Mouse (Mus musculus) left cerebral cortex, adult 11 months (tissue): Measurements from ENCODE around the gene Psmd11.
"Not testable (repeated sequence)": the region's sequence is repeated elsewhere in the genome, so short reads cannot be mapped to it uniquely, and the experiment has no call there.

ENCODE experiments used
- DNase-seq: peaks from one replicate; pipeline ENCODE4 v3.0.0; 2022; ENCODE audit warnings: low spot score

Psmd11 gene

GRCm38 (mm10) chr11:80428381-80429008, at the start of gene Psmd11:
Gene Psmd11 (plus strand): TSS chr11:80428615.
- peak; percentile 94 for DNase-seq

GRCm38 (mm10) chr11:80379184-80379583, 49.2 kb upstream of the Psmd11 start:
- DNase-seq = not testable (repeated sequence)

GRCm38 (mm10) chr11:80382626-80383018, 45.8 kb upstream of the Psmd11 start:
- DNase-seq = no peak

- peak; percentile 94 for DNase-seq
Observed at GRCm38 (mm10) chr11:80383019-80383625, 45.3 kb upstream of the Psmd11 start, which contains the start of gene Zfp207. Gene Zfp207 (plus strand): TSS chr11:80383279.

GRCm38 (mm10) chr11:80383626-80384046, 44.8 kb upstream of the Psmd11 start:
- DNase-seq = no peak

GRCm38 (mm10) chr11:80384461-80384860, 44.0 kb upstream of the Psmd11 start:
- DNase-seq = no peak

GRCm38 (mm10) chr11:80385055-80385454, 43.4 kb upstream of the Psmd11 start:
- no peak for DNase-seq

- DNase-seq = no peak
Observed at GRCm38 (mm10) chr11:80386790-80387189, 41.6 kb upstream of the Psmd11 start.

- DNase-seq = no peak
Observed at GRCm38 (mm10) chr11:80389885-80390284, 38.5 kb upstream of the Psmd11 start.

GRCm38 (mm10) chr11:80391407-80392120, 36.9 kb upstream of the Psmd11 start:
- DNase-seq = no peak

GRCm38 (mm10) chr11:80395930-80396329, 32.5 kb upstream of the Psmd11 start:
- no peak for DNase-seq

GRCm38 (mm10) chr11:80396617-80397016, 31.8 kb upstream of the Psmd11 start:
- DNase-seq = no peak

GRCm38 (mm10) chr11:80407878-80408277, 20.5 kb upstream of the Psmd11 start:
- DNase-seq = not testable (repeated sequence)

- DNase-seq = no peak
Observed at GRCm38 (mm10) chr11:80410377-80410776, 18.0 kb upstream of the Psmd11 start.

GRCm38 (mm10) chr11:80417085-80417484, 11.3 kb upstream of the Psmd11 start:
- no peak for DNase-seq

- DNase-seq = no peak
Observed at GRCm38 (mm10) chr11:80419743-80420142, 8.7 kb upstream of the Psmd11 start.

- no peak for DNase-seq
Observed at GRCm38 (mm10) chr11:80420202-80420984, 8.0 kb upstream of the Psmd11 start.

- DNase-seq = no peak
Observed at GRCm38 (mm10) chr11:80421421-80422047, 6.9 kb upstream of the Psmd11 start.

GRCm38 (mm10) chr11:80424691-80425090, 3.7 kb upstream of the Psmd11 start:
- DNase-seq = no peak

GRCm38 (mm10) chr11:80425247-80425778, 3.1 kb upstream of the Psmd11 start:
- DNase-seq = no peak

- not testable (repeated sequence) for DNase-seq
Observed at GRCm38 (mm10) chr11:80426029-80426813, 2.2 kb upstream of the Psmd11 start.
